Mouse (Mus musculus) embryonic facial prominence, embryonic 13.5 days (tissue): Measurements from ENCODE around the gene Sgk1. TPM values are rescaled to one million over a fixed set of nuclear protein-coding genes. Genes with fewer than 3 reads are reported as not detected.

Experiments used
- ATAC-seq: fragments of 200-750 bp; cut with Nextera tagmentation; 2 replicates; pipeline ENCODE4 v1.8.0; 2017; ENCODE audit warnings: low read depth; ENCODE audit not compliant: insufficient number of reproducible peaks, insufficient read depth, low FRiP score, low TSS enrichment
- H3K27ac ChIP-seq: fragments of 300-500 bp; sonication (generic); 2 replicates; pipeline ENCODE4 v1.5.1; 2015; ENCODE audit warnings: moderate library complexity, mild to moderate bottlenecking, inconsistent platforms
- H3K27me3 ChIP-seq: fragments of 300-500 bp; sonication (generic); 2 replicates; pipeline ENCODE4 v1.6.1; 2015; ENCODE audit warnings: mild to moderate bottlenecking, inconsistent platforms
- H3K36me3 ChIP-seq: fragments of 300-500 bp; sonication (generic); 2 replicates; pipeline ENCODE4 v1.6.1; 2015; ENCODE audit warnings: mild to moderate bottlenecking, inconsistent platforms
- H3K4me1 ChIP-seq: fragments of 300-500 bp; sonication (generic); 2 replicates; pipeline ENCODE4 v1.6.1; 2015; ENCODE audit warnings: inconsistent platforms
- H3K4me2 ChIP-seq: fragments of 300-500 bp; sonication (generic); 2 replicates; pipeline ENCODE4 v1.6.1; 2015; ENCODE audit warnings: moderate library complexity, mild to moderate bottlenecking, inconsistent platforms
- H3K4me3 ChIP-seq: fragments of 300-500 bp; sonication (generic); 2 replicates; pipeline ENCODE4 v1.5.1; 2015; ENCODE audit warnings: mild to moderate bottlenecking, inconsistent platforms
- H3K9ac ChIP-seq: fragments of 300-500 bp; sonication (generic); 2 replicates; pipeline ENCODE4 v1.6.1; 2015; ENCODE audit warnings: mild to moderate bottlenecking, inconsistent platforms
- H3K9me3 ChIP-seq: fragments of 300-500 bp; sonication (generic); 2 replicates; pipeline ENCODE4 v1.6.1; 2016; ENCODE audit warnings: inconsistent platforms
- WGBS: fragments of 180-500 bp; shearing (Covaris S2); methylation state at CpG from one replicate; pipeline ENCODE4 v1.1.7; 2015; ENCODE audit warnings: mixed read lengths; 5-methylcytosine and 5-hydroxymethylcytosine counted together
- polyA plus RNA-seq: library from polyadenylated mRNA; unstranded; fragments of >200 nt; fragmentation: Nextera tagmentation; extraction: Ambion mirVana; gene quantifications from 2 replicates; pipeline ENCODE4 v1.2.1, GENCODE M21; 2015

Sgk1 gene
- polyA plus RNA-seq, 1 experiment from 2014 or later, result 48.9 TPM

GRCm38 (mm10) chr10:21918016-21918749, 36.2 kb downstream of the Sgk1 start:
- peaks cover 14% of the 10 kb centered on the region for H3K27me3 ChIP-seq
- no peak overlapping the region for H3K4me3 ChIP-seq
- no peaks in the 10 kb centered on the region for H3K9me3 ChIP-seq
- H3K36me3 ChIP-seq, result no peaks in the 10 kb centered on the region
- peaks cover 28% of the 10 kb centered on the region for H3K4me1 ChIP-seq
- no peak overlapping the region for H3K9ac ChIP-seq
- ATAC-seq, result no peak
- 81% methylated on average over 6 of the region's 6 CpGs for WGBS
- no peak overlapping the region for H3K4me2 ChIP-seq
- no peak overlapping the region for H3K27ac ChIP-seq

- no peaks in the 10 kb centered on the region for H3K36me3 ChIP-seq
- no peak overlapping the region for H3K4me3 ChIP-seq
- H3K4me1 ChIP-seq, result peaks cover 34% of the 10 kb centered on the region
- H3K4me2 ChIP-seq, result no peak overlapping the region
- H3K9ac ChIP-seq, result no peak overlapping the region
- 86% methylated on average over 7 of the region's 7 CpGs for WGBS
- ATAC-seq, result no peak
- no peak overlapping the region for H3K27ac ChIP-seq
- peaks cover 14% of the 10 kb centered on the region for H3K27me3 ChIP-seq
- H3K9me3 ChIP-seq, result no peaks in the 10 kb centered on the region
Observed at GRCm38 (mm10) chr10:21918750-21919145, 36.8 kb downstream of the Sgk1 start.

GRCm38 (mm10) chr10:21920611-21921010, 38.6 kb downstream of the Sgk1 start:
- Histone ChIP-seq H3K4me1 (peaks cover 42% of the 10 kb centered on the region), H3K36me3 (no peaks in the 10 kb centered on the region), H3K4me3 (no peak overlapping the region), H3K27me3 (peaks cover 14% of the 10 kb centered on the region), H3K4me2 (no peak overlapping the region), H3K9ac (no peak overlapping the region), H3K27ac (no peak overlapping the region), H3K9me3 (no peaks in the 10 kb centered on the region)
- whole genome bisulfite sequencing, result 60% methylated on average over 2 of the region's 2 CpGs
- no peak for ATAC-seq

- Histone ChIP-seq H3K36me3 (no peaks in the 10 kb centered on the region), H3K4me3 (0 out of 2 replicates have a peak overlapping the region, but pooled peaks have one; percentile 24), H3K9me3 (no peaks in the 10 kb centered on the region), H3K4me1 (peaks cover 37% of the 10 kb centered on the region), H3K27me3 (peaks cover 19% of the 10 kb centered on the region), H3K9ac (no peak overlapping the region), H3K4me2 (peak overlapping the region; percentile 58), H3K27ac (peak overlapping the region; percentile 83)
- peak; percentile 6; the same call in 1 of the 2 replicates for ATAC-seq
- 18% methylated on average over 8 of the region's 8 CpGs for WGBS
Observed at GRCm38 (mm10) chr10:21922716-21923350, 40.8 kb downstream of the Sgk1 start.

- peaks cover 37% of the 10 kb centered on the region for H3K4me1 ChIP-seq
- H3K27ac ChIP-seq, result peak overlapping the region; percentile 83
- peak overlapping the region; percentile 44; the same call in 1 of the 2 replicates for H3K9ac ChIP-seq
- H3K9me3 ChIP-seq, result no peaks in the 10 kb centered on the region
- H3K27me3 ChIP-seq, result peaks cover 19% of the 10 kb centered on the region
- peak overlapping the region; percentile 58 for H3K4me2 ChIP-seq
- 3% methylated on average over 9 of the region's 9 CpGs for WGBS
- H3K36me3 ChIP-seq, result no peaks in the 10 kb centered on the region
- ATAC-seq, result peak; percentile 48; the same call in 1 of the 2 replicates
- peak overlapping the region; percentile 24 for H3K4me3 ChIP-seq
Observed at GRCm38 (mm10) chr10:21923495-21923952, 41.5 kb downstream of the Sgk1 start.

- Histone ChIP-seq H3K27ac (peak overlapping the region; percentile 83), H3K4me3 (peak overlapping the region; percentile 24; the same call in 1 of the 2 replicates), H3K9ac (0 out of 2 replicates have a peak overlapping the region, but pooled peaks have one; percentile 44), H3K4me1 (peaks cover 37% of the 10 kb centered on the region), H3K27me3 (peaks cover 13% of the 10 kb centered on the region), H3K4me2 (peak overlapping the region; percentile 58), H3K9me3 (no peaks in the 10 kb centered on the region), H3K36me3 (no peaks in the 10 kb centered on the region)
- ATAC-seq, result no peak
- 53% methylated on average over 16 of the region's 16 CpGs for WGBS
Observed at GRCm38 (mm10) chr10:21924051-21924720, 42.2 kb downstream of the Sgk1 start.

GRCm38 (mm10) chr10:21926941-21927340, 45.0 kb downstream of the Sgk1 start:
- ATAC-seq, result no peak
- Histone ChIP-seq H3K4me3 (no peak overlapping the region), H3K9ac (no peak overlapping the region), H3K36me3 (no peaks in the 10 kb centered on the region), H3K27me3 (peaks cover 5% of the 10 kb centered on the region; the same call in 1 of the 2 replicates), H3K4me2 (no peak overlapping the region), H3K4me1 (peaks cover 25% of the 10 kb centered on the region), H3K9me3 (no peaks in the 10 kb centered on the region), H3K27ac (no peak overlapping the region)
- 87% methylated on average over 5 of the region's 5 CpGs for WGBS

- H3K4me3 ChIP-seq, result no peak overlapping the region
- H3K9ac ChIP-seq, result no peak overlapping the region
- peaks cover 3% of the 10 kb centered on the region; the same call in 1 of the 2 replicates for H3K27me3 ChIP-seq
- no peaks in the 10 kb centered on the region for H3K36me3 ChIP-seq
- 72% methylated on average over 10 of the region's 10 CpGs for WGBS
- H3K4me2 ChIP-seq, result no peak overlapping the region
- no peaks in the 10 kb centered on the region for H3K9me3 ChIP-seq
- no peak for ATAC-seq
- H3K27ac ChIP-seq, result no peak overlapping the region
- H3K4me1 ChIP-seq, result peaks cover 3% of the 10 kb centered on the region
Observed at GRCm38 (mm10) chr10:21930781-21931380, 48.9 kb downstream of the Sgk1 start.

GRCm38 (mm10) chr10:21932791-21933190, 50.8 kb downstream of the Sgk1 start:
- Histone ChIP-seq H3K9me3 (no peaks in the 10 kb centered on the region), H3K36me3 (no peaks in the 10 kb centered on the region), H3K4me3 (no peak overlapping the region), H3K4me1 (peaks cover 19% of the 10 kb centered on the region), H3K4me2 (no peak overlapping the region), H3K27ac (no peak overlapping the region), H3K9ac (no peak overlapping the region), H3K27me3 (no peaks in the 10 kb centered on the region)
- 77% methylated on average over 3 of the region's 3 CpGs for WGBS
- ATAC-seq, result no peak

- Histone ChIP-seq H3K27me3 (no peaks in the 10 kb centered on the region), H3K4me1 (peaks cover 19% of the 10 kb centered on the region), H3K9ac (no peak overlapping the region), H3K36me3 (no peaks in the 10 kb centered on the region), H3K27ac (no peak overlapping the region), H3K4me3 (no peak overlapping the region), H3K4me2 (no peak overlapping the region), H3K9me3 (no peaks in the 10 kb centered on the region)
- no peak for ATAC-seq
- 88% methylated on average over 2 of the region's 2 CpGs for WGBS
Observed at GRCm38 (mm10) chr10:21934826-21935225, 52.8 kb downstream of the Sgk1 start.

GRCm38 (mm10) chr10:21936513-21937221, 54.7 kb downstream of the Sgk1 start:
- no peak overlapping the region for H3K4me3 ChIP-seq
- 29% methylated on average over 12 of the region's 12 CpGs for WGBS
- ATAC-seq, result peak; percentile 37; the same call in 1 of the 2 replicates
- H3K9ac ChIP-seq, result no peak overlapping the region
- peak overlapping the region; percentile 48 for H3K4me2 ChIP-seq
- H3K9me3 ChIP-seq, result no peaks in the 10 kb centered on the region
- peak overlapping the region; percentile 87 for H3K27ac ChIP-seq
- H3K27me3 ChIP-seq, result no peaks in the 10 kb centered on the region
- no peaks in the 10 kb centered on the region for H3K36me3 ChIP-seq
- H3K4me1 ChIP-seq, result peaks cover 19% of the 10 kb centered on the region
